Mouse (Mus musculus) embryonic facial prominence, embryonic 10.5 days (tissue): Measurements from ENCODE around the gene Scgn. TPM values are rescaled to one million over a fixed set of nuclear protein-coding genes. Genes with fewer than 3 reads are reported as not detected.

Experiments used
- microRNA-seq: library from miRNA; unstranded; fragments of <30 nt; microRNA quantifications from one replicate; pipeline ENCODE4, GENCODE M21; 2017
- polyA plus RNA-seq: library from polyadenylated mRNA; unstranded; fragments of >200 nt; fragmentation: Nextera tagmentation; extraction: Ambion mirVana; gene quantifications from 2 replicates; pipeline ENCODE4 v1.2.1, GENCODE M21; 2016

Gene Scgn
- polyA plus RNA-seq, 1 experiment from 2014 or later: 0.31 TPM

Small RNAs within 50 kb of the gene (microRNA-seq; reads per million reads assigned to microRNA genes)
- gene Gm44344: not detected

Other genes with a start within 250 kb of the Scgn start
- 8.6 and 10.0 TPM in 2 replicates for gene Hist1h3c, start 245.6 kb downstream of the Scgn start, polyA plus RNA-seq
- 1.9 and 2.9 TPM in 2 replicates for gene Hist1h2bb, start 244.5 kb downstream of the Scgn start, polyA plus RNA-seq
- 39.1 and 43.8 TPM in 2 replicates for gene Hist1h2ab, start 240.1 kb downstream of the Scgn start, polyA plus RNA-seq
- 9.5 and 10.3 TPM in 2 replicates for gene Hist1h3b, start 238.9 kb downstream of the Scgn start, polyA plus RNA-seq
- 2.8 and 7.1 TPM in 2 replicates for gene Hist1h4b, start 234.2 kb downstream of the Scgn start, polyA plus RNA-seq
- 0.54 and 0.65 TPM in 2 replicates for gene Hist1h4a, start 230.0 kb downstream of the Scgn start, polyA plus RNA-seq
- 4.7 and 5.0 TPM in 2 replicates for gene Hist1h3a, start 228.8 kb downstream of the Scgn start, polyA plus RNA-seq
- 2.7 and 4.0 TPM in 2 replicates for gene Hist1h1a, start 227.5 kb downstream of the Scgn start, polyA plus RNA-seq
- 0.26 TPM in 1 of 2 replicates, not detected in the other for gene Trim38, start 221.3 kb downstream of the Scgn start, polyA plus RNA-seq
- gene Slc17a2, start 184.2 kb downstream of the Scgn start, polyA plus RNA-seq: not detected in 2 replicates
- not detected in 2 replicates for gene Slc17a3, start 151.8 kb downstream of the Scgn start, polyA plus RNA-seq
- gene Slc17a1, start 123.5 kb downstream of the Scgn start, polyA plus RNA-seq: not detected in 2 replicates
- gene Slc17a4, start 76.2 kb downstream of the Scgn start, polyA plus RNA-seq: not detected in 2 replicates
- gene Hist1h2ba, start 57.1 kb downstream of the Scgn start, polyA plus RNA-seq: not detected in 2 replicates
- gene Hist1h2aa, start 56.8 kb downstream of the Scgn start, polyA plus RNA-seq: not detected in 2 replicates